Comparison of ENCODE assay signal across 8 mouse cellular contexts in the genomic region with DNA sequence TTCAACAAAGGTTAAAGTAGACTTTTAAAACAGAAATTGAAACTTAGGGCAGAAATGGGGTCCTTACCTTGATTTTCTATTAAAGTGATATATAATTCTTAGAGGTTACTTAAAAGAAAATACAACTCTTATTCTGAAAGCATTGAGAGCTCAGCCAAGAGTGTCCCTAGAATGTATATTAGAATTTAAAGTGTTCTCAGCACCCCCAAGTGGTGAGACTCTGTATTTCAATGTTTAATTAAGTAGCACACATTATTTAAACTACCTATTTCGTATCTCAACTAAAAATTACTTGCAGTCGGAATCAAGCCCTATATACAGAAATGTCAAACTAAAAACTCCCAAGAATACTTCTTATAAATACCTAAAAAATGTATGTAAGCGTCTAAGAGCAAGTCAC. TPM values are rescaled to one million over a fixed set of nuclear protein-coding genes. Genes with fewer than 3 reads are reported as not detected.
DNase-seq lines count a peak whose midpoint lies in the region; ATAC-seq and TF ChIP-seq lines count a peak whose summit lies in the region.

No protein-coding gene starts in this region.

- no peaks in the 10 kb centered on the region for H3K9me3 ChIP-seq in heart, postnatal 0 days (replicated peaks; ENCODE audit: control insufficient read depth, low read length)
- no peaks in the 10 kb centered on the region for H3K9me3 ChIP-seq in heart, embryonic 10.5 days

- no peak for ATAC-seq in heart, postnatal 0 days (ENCODE audit: insufficient read depth, low read depth)
- peak; percentile 91 for ATAC-seq in megakaryocyte-erythroid progenitor cell, adult 5-6 weeks (replicated peaks; ENCODE audit: low FRiP score, low TSS enrichment, poor library complexity, severe bottlenecking)

- no peak overlapping the region for H3K4me2 ChIP-seq in heart, postnatal 0 days (ENCODE audit: low read depth, low read length)

- H3K4me1 ChIP-seq in heart, postnatal 0 days (ENCODE audit: control insufficient read depth, insufficient read depth), result no peaks in the 10 kb centered on the region
- no peaks in the 10 kb centered on the region for H3K4me1 ChIP-seq in thymus, adult 2 months (replicated peaks; ENCODE audit: control insufficient read depth, insufficient read depth, low read length)
- H3K4me1 ChIP-seq in heart, embryonic 10.5 days, result no peaks in the 10 kb centered on the region

- H3K36me3 ChIP-seq in heart, postnatal 0 days (replicated peaks; ENCODE audit: control insufficient read depth, insufficient read depth, low read length), result peaks cover 53% of the 10 kb centered on the region
- H3K36me3 ChIP-seq in thymus, adult 2 months (ENCODE audit: control insufficient read depth, insufficient read depth, low read length), result peaks cover 44% of the 10 kb centered on the region
- H3K36me3 ChIP-seq in heart, embryonic 10.5 days, result peaks cover 27% of the 10 kb centered on the region; the same call in 1 of the 2 replicates

- H3K27ac ChIP-seq in heart, postnatal 0 days (ENCODE audit: low read depth), result no peak overlapping the region
- no peak overlapping the region for H3K27ac ChIP-seq in thymus, adult 2 months (ENCODE audit: control insufficient read depth, insufficient read depth, low read length)
- no peak overlapping the region for H3K27ac ChIP-seq in heart, embryonic 10.5 days

- intact Hi-C loops in heart, postnatal 36 days (cut with DNase I), result loop anchor here (10.0 kb wide), 2 partner anchors 172 to 272 kb away; no protein-coding TSS in a partner anchor

- TF ChIP-seq EP300 in heart, postnatal 0 days (IDR thresholded peaks at IDR 0.05; ENCODE audit: low read depth), result no peak

- no peaks in the 10 kb centered on the region for H3K27me3 ChIP-seq in heart, postnatal 0 days (ENCODE audit: control insufficient read depth, insufficient read depth, low read length)
- no peaks in the 10 kb centered on the region for H3K27me3 ChIP-seq in thymus, adult 2 months (ENCODE audit: control insufficient read depth, insufficient read depth, low read length)
- no peaks in the 10 kb centered on the region for H3K27me3 ChIP-seq in heart, embryonic 10.5 days (ENCODE audit: insufficient read depth, poor library complexity, severe bottlenecking)

- WGBS in heart, postnatal 0 days, result 52% methylated on average over 3 of the region's 3 CpGs
- 79% methylated on average over 3 of the region's 3 CpGs for WGBS in thymus, adult 2 months
- WGBS in heart, embryonic 10.5 days, result 53% methylated on average over 3 of the region's 3 CpGs

- TF ChIP-seq CTCF in heart, postnatal 0 days (IDR thresholded peaks at IDR 0.05; ENCODE audit: low read depth), result peak; percentile 43
- TF ChIP-seq CTCF in thymus, adult 2 months (IDR thresholded peaks at IDR 0.05; ENCODE audit: borderline replicate concordance, control insufficient read depth, extremely low read depth, insufficient read depth, low read length, poor library complexity), result no peak

- peak; percentile 57 for DNase-seq in heart, postnatal 0 days (ENCODE audit: low spot score)
- DNase-seq in heart, postnatal 36 days, result no peak
- DNase-seq in thymus, adult 2 months, result peak; percentile 25
- no peak for DNase-seq in thymus, adult 18-20 months
- peak; percentile 36 for DNase-seq in embryo, embryonic 9.5 days (ENCODE audit: extremely low spot score)
- no peak for DNase-seq in urinary bladder, postnatal 36 days (ENCODE audit: low spot score in 2 of 2)
- no peak for DNase-seq in heart, embryonic 10.5 days (ENCODE audit: low spot score)

- no peak for TF ChIP-seq POLR2A in thymus, adult 2 months (IDR thresholded peaks at IDR 0.05; ENCODE audit: control insufficient read depth, extremely low read depth, insufficient read depth, low read length, poor library complexity)

- no peak overlapping the region for H3K4me3 ChIP-seq in heart, postnatal 0 days (ENCODE audit: low read depth, low read length)
- H3K4me3 ChIP-seq in thymus, adult 2 months (ENCODE audit: control insufficient read depth, insufficient read depth, low read length), result no peak overlapping the region
- H3K4me3 ChIP-seq in heart, embryonic 10.5 days, result no peak overlapping the region

- H3K9ac ChIP-seq in heart, postnatal 0 days (replicated peaks; ENCODE audit: low read depth, low read length), result no peak overlapping the region

RNA-seq across cellular contexts. Expression of a gene that starts 57.8 kb away (rescaled TPM):
- total RNA-seq in heart, postnatal 0 days (2014; rRNA removed; ENCODE audit: low replicate concordance), result 53.0 and 56.2 TPM in 2 replicates
- polyA plus RNA-seq in heart, postnatal 0 days (2015; fragmentation: Nextera tagmentation; extraction: Ambion mirVana), result 10.0 and 10.3 TPM in 2 replicates
- total RNA-seq in heart, postnatal 36 days (2021), result 100 to 1,000 TPM; 177 to 190 TPM
- 18.9 and 19.4 TPM in 2 replicates for polyA plus RNA-seq in thymus, adult 2 months (2012; rRNA removed)
- 34.2 and 39.9 TPM in 2 replicates for total RNA-seq in megakaryocyte-erythroid progenitor cell, adult 5-6 weeks (2014; fragmentation: Nextera tagmentation)
- 40.1 and 53.3 TPM in 2 replicates for total RNA-seq in megakaryocyte-erythroid progenitor cell, adult 5-6 weeks (2017)
- polyA plus RNA-seq in heart, embryonic 10.5 days (2016; fragmentation: Nextera tagmentation; extraction: Ambion mirVana), result 8.7 and 11.1 TPM in 2 replicates

Comparison
In these comparisons a context has a peak if more than half of its experiments do, and no peak if none do; other contexts are left out.
1. DNase-seq: peak in heart, postnatal 0 days (single experiment), thymus, adult 2 months (single experiment) and embryo, embryonic 9.5 days (single experiment); none in heart, postnatal 36 days (0 of 2), thymus, adult 18-20 months (0 of 2), urinary bladder, postnatal 36 days (0 of 2) and heart, embryonic 10.5 days (single experiment).